Mouse (Mus musculus) 3T3-L1 (cell line): ENCODE measurements around the gene Pole4.
"Not testable (repeated sequence)": the region's sequence is repeated elsewhere in the genome, so short reads cannot be mapped to it uniquely, and the experiment has no call there.

Experiments
- DNase-seq: peaks from one replicate; pipeline ENCODE4 v3.0.0-alpha.2; 2015; ENCODE audit warnings: low read depth, low spot score

Gene Pole4

DNA sequence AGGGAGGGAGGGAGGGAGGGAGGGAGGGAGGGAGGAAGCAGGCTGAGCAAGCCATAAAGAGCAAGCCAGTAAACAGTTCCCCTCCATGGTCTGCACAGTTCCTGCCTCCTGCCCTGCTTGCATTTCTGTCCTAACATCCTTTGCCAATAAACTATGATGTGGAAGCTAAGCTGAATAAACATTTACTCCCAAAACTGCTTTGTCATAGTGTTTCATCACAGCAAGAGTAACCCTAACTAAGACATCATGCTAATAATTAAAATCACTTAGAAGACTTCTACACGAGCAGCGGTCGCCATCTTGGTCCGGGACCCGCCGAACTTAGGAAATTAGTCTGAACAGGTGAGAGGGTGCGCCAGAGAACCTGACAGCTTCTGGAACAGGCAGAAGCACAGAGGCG, 79.8 kb downstream of the Pole4 start:
- DNase-seq, result not testable (repeated sequence)

DNA sequence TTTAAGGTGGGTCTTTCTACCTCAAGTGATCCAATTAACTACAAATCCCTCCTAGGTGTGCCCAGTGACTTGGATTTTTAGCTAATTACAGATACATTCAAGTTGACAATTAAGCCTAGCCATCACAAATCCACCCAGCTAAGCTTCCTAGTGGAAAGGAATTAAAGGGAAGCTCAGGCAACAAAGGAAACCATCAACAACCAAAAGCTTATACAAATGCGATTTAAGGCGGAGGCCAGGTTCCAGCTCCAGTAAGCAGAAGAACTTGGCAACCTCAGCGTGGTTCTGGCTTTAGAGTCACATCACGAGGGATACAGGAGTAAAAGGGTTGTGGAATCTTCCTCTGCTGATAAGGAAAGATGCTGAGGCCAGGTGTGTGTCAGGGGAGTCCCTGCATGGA, 92.0 kb downstream of the Pole4 start:
- no peak for DNase-seq

DNA sequence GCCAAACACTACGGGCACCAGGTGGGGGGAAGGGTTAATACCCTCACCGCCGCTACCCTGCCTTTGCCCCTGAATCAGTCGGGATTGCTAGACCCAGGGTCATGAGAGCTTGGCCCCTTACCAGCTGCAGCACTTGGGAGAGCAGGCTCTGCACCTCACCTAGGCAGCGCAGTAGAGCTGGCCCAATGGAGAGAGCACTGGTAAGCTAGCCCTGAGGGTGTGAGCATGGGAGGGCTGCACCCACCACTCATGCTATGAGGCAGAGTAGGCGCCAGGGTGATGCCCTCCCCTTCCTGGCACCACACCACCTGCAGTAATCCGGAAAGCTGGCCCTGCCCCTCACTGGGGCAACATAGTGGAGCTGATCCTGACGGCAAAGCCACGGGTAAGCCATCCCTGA, 94.1 kb downstream of the Pole4 start:
- no peak for DNase-seq

DNA sequence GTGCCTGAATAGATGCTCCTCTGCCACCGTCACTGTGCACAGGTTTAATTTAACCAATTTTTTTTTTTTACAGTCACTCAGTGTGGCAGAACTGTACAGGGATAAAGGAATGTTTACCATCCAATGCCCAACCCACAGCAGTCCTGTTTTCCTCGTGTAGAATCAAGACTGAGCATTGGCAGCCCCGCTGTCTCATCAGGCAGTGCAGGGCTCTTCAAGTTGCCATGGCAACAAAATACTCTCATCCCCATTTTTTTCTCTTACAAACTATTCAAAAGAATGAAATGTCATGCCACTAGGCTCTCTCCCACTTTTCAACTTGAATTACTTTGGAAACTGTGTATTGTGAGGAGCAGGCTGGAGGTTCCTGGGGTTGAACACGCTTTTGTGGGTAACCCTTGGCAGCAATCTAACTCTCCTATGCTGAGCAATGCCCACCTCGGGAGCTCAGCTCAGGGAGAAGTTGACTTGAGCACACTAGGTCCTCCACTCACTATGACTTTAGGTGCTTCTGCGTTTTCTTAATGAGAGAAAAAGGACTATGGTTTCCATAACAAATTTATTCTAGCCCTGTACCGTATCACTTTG, 95.7 kb downstream of the Pole4 start:
- no peak for DNase-seq

DNA sequence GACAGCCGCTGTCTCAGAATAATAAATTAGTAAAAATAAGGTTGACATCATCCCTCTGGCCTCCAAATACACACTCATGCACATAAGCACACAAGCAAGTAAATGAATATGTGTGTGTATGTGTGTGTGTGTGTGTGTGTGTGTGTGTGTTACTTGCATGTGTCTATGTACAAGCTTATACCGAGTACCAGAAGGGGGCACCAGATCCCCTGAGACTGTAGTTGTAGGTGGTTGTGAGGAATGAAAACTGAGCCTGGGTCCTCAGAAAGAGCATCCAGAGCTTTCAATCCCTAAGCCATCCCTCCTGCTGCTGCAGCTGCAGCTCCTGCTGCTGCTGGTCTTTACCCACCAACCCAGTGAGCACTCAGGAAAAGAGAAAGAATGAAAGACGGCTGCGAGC, 96.4 kb downstream of the Pole4 start:
- no peak for DNase-seq

DNA sequence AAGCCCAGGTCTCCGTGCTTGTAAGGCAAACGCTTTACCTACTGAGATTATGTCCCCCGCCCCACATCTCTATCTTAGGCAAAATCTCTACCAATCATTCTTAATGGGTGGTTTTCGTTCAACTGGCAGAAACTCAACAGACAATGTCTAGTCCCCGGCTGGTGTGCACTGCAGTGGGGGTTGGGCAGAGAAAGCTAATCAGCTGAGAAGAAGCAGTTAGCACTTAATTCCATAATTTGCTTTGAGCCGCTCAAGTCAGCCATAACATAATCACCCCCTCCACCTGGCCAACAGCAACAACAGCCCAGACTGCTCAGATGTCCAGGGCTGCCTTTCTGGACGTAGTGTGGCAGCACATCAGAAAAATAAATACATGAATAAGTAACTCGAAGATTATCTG, 100.4 kb downstream of the Pole4 start:
- no peak for DNase-seq

DNA sequence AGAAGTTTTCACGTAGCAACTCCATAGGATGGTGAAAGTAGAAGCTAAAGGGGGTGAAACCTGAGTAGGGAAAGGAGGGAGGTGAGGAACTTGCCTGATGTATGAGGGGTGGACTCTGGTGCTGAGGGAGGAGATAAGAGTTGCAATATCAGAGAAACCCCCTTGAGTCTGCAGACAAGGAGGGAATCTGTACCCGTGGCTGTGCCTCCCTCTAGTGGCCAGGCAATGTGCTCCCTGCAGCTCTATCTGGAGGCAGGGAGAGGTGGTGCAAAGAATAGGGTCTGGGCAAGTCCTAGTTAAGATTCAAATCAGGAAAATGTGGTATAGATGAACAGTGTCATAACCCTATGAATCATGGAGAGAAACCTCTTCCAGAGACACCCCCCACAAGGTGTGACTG, 101.5 kb downstream of the Pole4 start:
- DNase-seq, result peak; percentile 56

DNA sequence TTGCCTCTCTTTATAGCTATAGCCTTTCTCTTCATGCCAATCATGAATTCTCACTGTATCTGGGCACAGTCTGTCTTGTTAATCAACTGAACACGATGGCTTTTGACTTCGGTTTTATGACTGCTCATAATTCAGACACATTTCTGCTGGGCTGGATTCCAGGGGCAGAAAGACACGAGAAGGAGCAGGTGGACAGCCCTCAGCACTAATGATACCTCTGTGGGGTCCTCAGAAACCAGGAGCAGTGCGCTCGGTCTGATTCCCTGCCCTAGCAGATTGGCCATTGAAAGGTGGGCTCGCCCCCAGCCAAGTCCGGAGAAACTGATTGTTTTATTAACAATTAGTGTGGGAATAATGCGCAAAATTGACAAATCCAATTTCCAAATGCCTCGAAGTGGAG, 101.9 kb downstream of the Pole4 start:
- DNase-seq, result no peak

DNA sequence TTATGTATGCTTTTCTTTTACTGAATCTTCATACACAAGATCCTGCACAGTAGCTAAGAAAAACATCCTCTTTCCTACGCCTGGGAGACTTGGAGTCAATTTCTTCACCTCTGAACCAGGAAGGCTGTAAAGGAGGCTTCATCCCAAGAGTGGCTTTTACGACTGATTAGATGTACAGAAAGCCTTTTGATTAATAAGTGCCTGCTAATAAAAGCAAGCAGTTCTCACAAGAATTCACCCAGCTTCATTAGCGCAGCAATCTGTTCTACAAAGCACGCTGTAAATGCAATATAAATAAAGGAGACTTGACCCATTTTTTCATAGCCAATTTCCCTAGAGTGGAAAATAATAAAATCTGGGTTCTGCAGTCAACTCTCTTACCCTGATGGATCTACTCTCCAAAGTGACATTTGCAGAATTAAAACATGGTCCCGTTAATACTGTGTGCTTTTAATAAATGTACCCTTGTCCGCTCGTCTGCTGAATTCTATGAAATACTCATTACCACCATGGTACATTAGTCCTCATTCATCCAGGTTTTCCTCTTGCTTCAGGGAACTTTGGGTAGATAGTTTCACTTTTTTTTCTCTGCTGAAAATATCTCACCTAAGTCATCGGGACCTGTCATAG, 109.6 kb downstream of the Pole4 start:
- DNase-seq, result no peak

DNA sequence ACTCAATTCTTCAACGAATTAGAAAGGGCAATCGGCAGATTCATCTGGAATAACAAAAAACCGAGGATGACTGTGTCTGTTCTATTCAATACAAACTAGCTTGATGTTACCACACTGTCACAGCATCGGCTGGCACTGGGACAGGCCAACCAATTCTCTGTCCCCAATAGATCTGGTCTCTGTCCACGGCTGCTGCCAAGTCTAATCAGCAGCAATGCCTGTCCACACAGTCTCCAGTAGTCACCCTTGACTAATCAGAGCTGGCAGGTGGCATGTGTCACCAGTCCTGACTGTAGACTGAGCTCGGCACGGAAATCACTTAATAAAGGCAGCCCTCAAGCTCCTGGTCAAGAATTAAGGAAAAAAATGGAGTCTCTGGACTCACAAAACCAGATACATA, 115.8 kb downstream of the Pole4 start:
- DNase-seq, result no peak

DNA sequence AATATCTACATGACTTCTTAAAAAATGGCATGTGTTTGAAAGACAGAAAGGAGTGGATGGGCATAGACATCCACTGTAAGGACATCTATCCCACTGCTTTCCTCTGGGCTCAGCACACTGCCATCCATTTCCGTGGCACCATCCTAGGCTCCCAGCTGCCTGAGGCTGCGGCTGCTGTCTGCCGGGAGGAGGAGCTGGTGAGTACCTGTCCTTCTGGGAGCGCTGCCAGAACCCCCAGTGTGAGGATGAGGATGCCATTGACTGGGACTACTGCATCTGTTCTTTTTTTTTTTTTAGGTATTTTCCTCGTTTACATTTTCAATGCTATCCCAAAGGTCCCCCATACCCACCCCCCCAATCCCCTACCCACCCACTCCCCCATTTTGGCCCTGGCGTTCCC, 119.8 kb downstream of the Pole4 start:
- no peak for DNase-seq

DNA sequence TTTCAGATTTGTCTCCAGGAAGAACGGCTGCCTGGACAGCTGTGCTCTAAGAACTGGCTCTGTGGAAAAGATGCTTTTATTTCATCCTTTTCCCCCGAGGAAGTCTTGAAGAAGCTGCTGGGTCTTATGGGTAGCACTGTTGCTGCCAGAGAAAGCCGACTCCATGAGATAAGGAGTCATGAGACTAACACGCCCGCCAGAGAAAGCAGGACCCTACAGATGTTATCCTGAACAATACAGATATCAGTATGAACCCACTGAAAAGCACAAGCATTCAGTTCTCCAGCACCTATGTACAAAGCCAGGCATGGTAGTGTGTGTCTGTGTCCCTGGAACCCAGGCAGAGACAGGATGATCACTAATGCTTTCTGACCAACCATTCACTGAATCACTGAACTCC, 129.7 kb downstream of the Pole4 start:
- no peak for DNase-seq
